Mouse (Mus musculus) heart, postnatal 14 days (tissue): ENCODE measurements around the gene 2410141K09Rik. TPM values are rescaled to one million over a fixed set of nuclear protein-coding genes. Genes with fewer than 3 reads are reported as not detected.
"Not testable (repeated sequence)": the region's sequence is repeated elsewhere in the genome, so short reads cannot be mapped to it uniquely, and the experiment has no call there.

Source experiments
- DNase-seq, 2 experiments: peaks; one replicate each; pipeline ENCODE4 v3.0.0; 2021 to 2022
- intact Hi-C: fragments of 180-260 bp; cut with DNase I; formaldehyde crosslinking; loops from one replicate; pipeline ENCODE4 v1.15.1; 2025
- long read RNA-seq, 2 experiments: library from polyadenylated mRNA; stranded (forward); transcript quantifications; one replicate each; pipeline ENCODE4 v2.0.0; 2021
- total RNA-seq, 2 experiments: library from RNA; stranded (reverse); gene quantifications; 2 replicates each; pipeline ENCODE4 v1.2.3; 2021

Gene 2410141K09Rik
- not detected for total RNA-seq
- long read RNA-seq, experiment 1 = 0 reads
- long read RNA-seq, experiment 2 = 0 reads

GRCm38 (mm10) chr13:66441018-66441417 is at the start of gene 2410141K09Rik:
2410141K09Rik (minus strand) TSS chr13:66441118.
- DNase-seq, intact Hi-C loops: not testable (repeated sequence)

- DNase-seq, intact Hi-C loops: not testable (repeated sequence)
Measured at GRCm38 (mm10) chr13:66426858-66427257, 14.1 kb downstream of the 2410141K09Rik start.

GRCm38 (mm10) chr13:66414962-66415361 is 26.0 kb downstream of the 2410141K09Rik start:
- intact Hi-C loops, DNase-seq: not testable (repeated sequence)

Other genes starting within 250 kb of the 2410141K09Rik start
- gene Gm10772, start 213.5 kb downstream of the 2410141K09Rik start, total RNA-seq = not detected